Mouse (Mus musculus) layer of hippocampus, adult 6 months (tissue): ENCODE data around the gene Drc7. TPM values are rescaled to one million over a fixed set of nuclear protein-coding genes. Genes with fewer than 3 reads are reported as not detected.

Experiments
- long read RNA-seq, 2 experiments: library from polyadenylated mRNA; unstranded; transcript quantifications; one replicate each; pipeline ENCODE4 v2.0.0; 2019 to 2020
- polyA plus RNA-seq: library from polyadenylated mRNA; unstranded; fragments of <200 nt; fragmentation: Nextera tagmentation; gene quantifications from 2 replicates; pipeline ENCODE4 v1.2.3, GENCODE M21; 2021

The Drc7 gene
- polyA plus RNA-seq: 0.67 and 5.8 TPM in 2 replicates
- long read RNA-seq, experiment 1, partial matches to known transcripts: 1 of 1 reads
- long read RNA-seq, experiment 1, other reads (novel, unspliced or antisense): 0 of 1 reads
- long read RNA-seq, experiment 2, partial matches to known transcripts: 6 of 15 reads
- long read RNA-seq, experiment 2, other reads (novel, unspliced or antisense): 7 of 15 reads

GRCm38 (mm10) chr8:95054927-95055510, at the start of gene Drc7:
Drc7 (plus strand) TSS chr8:95055103.

GRCm38 (mm10) chr8:95017451-95017850, 37.5 kb upstream of the Drc7 start, which contains the start of gene Adgrg3:
Adgrg3 (plus strand) TSS chr8:95017692.

DNA sequence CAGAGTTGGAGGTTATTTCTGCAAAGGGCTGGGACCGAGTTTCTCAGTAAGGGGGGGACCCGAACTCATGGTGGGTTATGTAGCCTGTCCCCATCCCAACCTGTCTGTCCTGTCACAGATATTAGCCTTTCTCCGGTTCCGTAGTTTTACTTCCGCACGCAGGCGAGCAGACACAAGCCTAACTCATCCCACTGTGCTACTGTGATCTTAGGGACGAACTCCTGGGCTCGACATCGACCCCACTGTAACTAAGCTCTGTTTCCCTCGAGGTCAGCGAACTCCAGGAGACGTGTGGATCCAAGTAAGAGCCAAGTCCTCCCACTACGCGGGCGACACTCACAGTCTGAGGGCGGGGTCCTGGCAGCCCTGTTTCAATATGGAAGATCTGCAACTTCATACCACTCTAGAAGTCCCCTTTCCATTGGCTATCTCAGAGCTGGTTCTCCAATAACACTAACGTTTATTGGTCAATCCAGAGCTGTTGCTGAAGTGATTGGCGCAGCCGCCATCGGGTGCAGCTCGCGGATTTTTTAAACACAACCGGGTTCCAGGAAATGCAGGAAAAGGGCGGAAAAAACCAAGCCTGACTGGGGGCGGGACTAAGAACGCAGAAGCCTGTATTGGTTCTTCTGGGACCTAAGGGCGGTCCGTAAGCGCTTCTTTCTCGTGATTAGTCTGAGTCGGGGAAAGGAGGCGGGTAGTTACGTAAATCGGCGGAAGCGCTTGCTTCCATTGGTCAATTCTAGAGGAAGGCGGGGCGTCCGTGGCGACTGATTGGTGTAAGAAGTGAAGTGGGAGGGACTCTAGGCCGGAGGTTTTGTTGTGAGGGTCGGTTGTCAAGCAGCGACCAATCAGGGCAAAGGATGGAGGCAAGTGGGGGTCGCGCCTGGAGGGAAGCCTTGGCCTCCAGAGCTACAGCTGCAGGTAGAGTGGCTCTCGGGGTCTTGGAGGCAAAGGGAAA, 25.8 kb downstream of the Drc7 start, which contains the start of gene Katnb1:
Gene Katnb1, plus strand, starts transcription at position 806 of the 961 bp plus-strand sequence.

Other genes with a start within 250 kb of the Drc7 start
- gene Ccl17, start 244.7 kb upstream of the Drc7 start, polyA plus RNA-seq: 1.9 and 2.8 TPM in 2 replicates
- gene Coq9, start 216.8 kb upstream of the Drc7 start, polyA plus RNA-seq: 65.1 and 67.2 TPM in 2 replicates
- 33.6 and 34.4 TPM in 2 replicates for gene Ciapin1, start 216.7 kb upstream of the Drc7 start, polyA plus RNA-seq
- 155 and 156 TPM in 2 replicates for gene Polr2c, start 197.7 kb upstream of the Drc7 start, polyA plus RNA-seq
- gene Dok4, start 178.8 kb upstream of the Drc7 start, polyA plus RNA-seq: 6.1 and 7.5 TPM in 2 replicates
- 1.6 and 2.5 TPM in 2 replicates for gene Ccdc102a, start 137.0 kb upstream of the Drc7 start, polyA plus RNA-seq
- not detected in 2 replicates for gene Adgrg5, start 131.4 kb upstream of the Drc7 start, polyA plus RNA-seq
- gene Adgrg1, start 80.4 kb upstream of the Drc7 start, polyA plus RNA-seq: 34.8 and 50.8 TPM in 2 replicates
- gene Adgrg3, start 37.4 kb upstream of the Drc7 start, polyA plus RNA-seq: not detected in 2 replicates
- gene Katnb1, start 26.1 kb downstream of the Drc7 start, polyA plus RNA-seq: 22.7 and 23.8 TPM in 2 replicates
- 12.0 and 13.0 TPM in 2 replicates for gene Kifc3, start 147.7 kb downstream of the Drc7 start, polyA plus RNA-seq